Mouse (Mus musculus): ENCODE data around the gene Cacng4.
A peak's percentile ranks its signal among the peaks of the same experiment; 100 is the strongest.

Gene Cacng4

GRCm38 (mm10) chr11:107794547-107795269 lies at the start of gene Cacng4:
Gene Cacng4 (minus strand): TSS chr11:107794557.
- DNase-seq = peak; percentile 23

GRCm38 (mm10) chr11:107833351-107834040 lies 39.1 kb upstream of the Cacng4 start:
- DNase-seq = no peak

GRCm38 (mm10) chr11:107817196-107817595 lies 22.8 kb upstream of the Cacng4 start:
- DNase-seq = peak; percentile 34

GRCm38 (mm10) chr11:107812941-107813648 lies 18.7 kb upstream of the Cacng4 start:
- DNase-seq = no peak

GRCm38 (mm10) chr11:107812429-107812828 lies 18.1 kb upstream of the Cacng4 start:
- DNase-seq = no peak

- peak; percentile 41 for DNase-seq
Observed at GRCm38 (mm10) chr11:107808508-107808907, 14.2 kb upstream of the Cacng4 start.

- DNase-seq = no peak
Observed at GRCm38 (mm10) chr11:107806058-107806457, 11.7 kb upstream of the Cacng4 start.

GRCm38 (mm10) chr11:107801946-107802345 lies 7.6 kb upstream of the Cacng4 start:
- DNase-seq = no peak

- no peak for DNase-seq
Observed at GRCm38 (mm10) chr11:107799331-107799730, 5.0 kb upstream of the Cacng4 start.

GRCm38 (mm10) chr11:107796346-107796745 lies 2.0 kb upstream of the Cacng4 start:
- DNase-seq = no peak

- DNase-seq = no peak
Observed at GRCm38 (mm10) chr11:107795384-107796035, 1.2 kb upstream of the Cacng4 start.

- no peak for DNase-seq
Observed at GRCm38 (mm10) chr11:107794103-107794493, 259 bp downstream of the Cacng4 start.

GRCm38 (mm10) chr11:107793200-107794102 lies 906 bp downstream of the Cacng4 start:
- peak; percentile 17 for DNase-seq

- DNase-seq = no peak
Observed at GRCm38 (mm10) chr11:107792136-107792535, 2.2 kb downstream of the Cacng4 start.

GRCm38 (mm10) chr11:107785761-107786160 lies 8.6 kb downstream of the Cacng4 start:
- no peak for DNase-seq

GRCm38 (mm10) chr11:107785288-107785687 lies 9.1 kb downstream of the Cacng4 start:
- no peak for DNase-seq

- no peak for DNase-seq
Observed at GRCm38 (mm10) chr11:107783861-107784754, 10.2 kb downstream of the Cacng4 start.

GRCm38 (mm10) chr11:107782591-107782990 lies 11.8 kb downstream of the Cacng4 start:
- no peak for DNase-seq

GRCm38 (mm10) chr11:107778859-107779258 lies 15.5 kb downstream of the Cacng4 start:
- DNase-seq = no peak

- DNase-seq = no peak
Observed at GRCm38 (mm10) chr11:107777487-107777886, 16.9 kb downstream of the Cacng4 start.

- DNase-seq = no peak
Observed at GRCm38 (mm10) chr11:107773312-107773711, 21.0 kb downstream of the Cacng4 start.
